Mouse (Mus musculus) activated CD4-positive, CD25-positive, alpha-beta regulatory T cell, adult 4 months (primary cell): ENCODE results near the gene Srp14. TPM values are rescaled to one million over a fixed set of nuclear protein-coding genes. Genes with fewer than 3 reads are reported as not detected.

Experiments used
- ATAC-seq: one replicate; pipeline ENCODE4 v1.8.0; 2017
- polyA plus RNA-seq, 2 experiments: library from polyadenylated mRNA; unstranded; fragments of 100-300 nt; shearing (Covaris generic); gene quantifications; one replicate each; pipeline ENCODE4 v1.2.1; 2017

Srp14 gene
- polyA plus RNA-seq, 2 experiments from 2014 or later: 294 to 327 TPM

DNA sequence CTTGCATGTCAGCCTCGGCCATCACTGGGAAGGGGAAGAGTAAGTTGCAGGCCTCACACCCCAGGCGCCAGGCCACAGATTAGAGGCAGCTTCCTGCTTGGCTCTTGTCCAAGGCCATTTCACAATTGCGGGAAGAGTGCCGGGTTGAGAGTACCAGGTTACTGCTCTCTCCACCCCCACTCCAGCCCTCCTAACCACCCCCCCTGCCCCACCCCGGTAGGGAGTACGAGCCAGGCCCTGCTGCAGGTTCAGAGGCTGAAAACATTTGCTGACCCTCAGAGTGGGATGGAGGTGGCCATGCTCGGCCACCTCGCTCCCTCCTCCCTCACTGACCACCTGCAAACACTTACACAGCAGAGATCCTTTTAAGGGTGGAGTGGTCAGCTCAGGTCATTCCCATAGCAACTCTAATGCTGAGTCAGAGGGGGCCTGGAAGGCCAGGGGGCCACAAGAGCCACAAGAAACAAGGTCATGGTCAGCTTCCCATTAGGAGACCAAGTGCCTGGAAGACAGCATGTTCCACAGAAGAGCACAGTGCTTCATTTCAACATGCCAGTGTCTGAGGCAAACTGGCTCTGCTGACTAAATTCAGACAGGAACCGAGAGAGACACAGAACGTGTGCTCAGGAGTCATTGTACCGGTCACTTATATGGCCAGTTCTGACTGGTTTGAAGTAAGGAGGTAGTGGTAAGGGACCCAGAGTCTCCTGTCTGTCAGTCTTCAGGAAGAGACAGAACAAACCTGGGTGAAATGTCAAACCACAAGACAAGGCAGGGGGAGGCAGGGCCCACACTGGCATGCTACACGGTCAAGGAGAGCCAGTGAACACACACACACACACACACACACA, 11.0 kb upstream of the Srp14 start:
- peak; percentile 19 for ATAC-seq

DNA sequence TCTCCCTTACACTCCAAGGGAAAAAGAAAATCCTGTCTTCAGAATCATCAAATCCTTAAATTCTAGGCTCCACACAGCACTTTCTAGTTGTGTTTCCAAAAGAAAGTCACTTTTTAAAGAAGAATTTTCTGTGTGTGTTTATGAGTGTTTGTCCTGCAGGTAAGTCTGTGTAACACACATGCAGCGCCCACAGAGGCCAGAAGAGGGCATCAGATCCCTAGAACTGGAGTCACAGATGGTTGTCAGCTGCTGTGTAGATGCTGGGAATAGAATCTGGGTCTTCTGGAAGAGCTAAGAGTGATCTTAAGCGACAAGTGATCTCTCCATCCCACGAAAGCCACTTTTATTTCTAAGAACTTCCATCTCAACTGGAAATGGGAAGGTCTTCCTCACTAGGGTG, 8.3 kb upstream of the Srp14 start:
- ATAC-seq: no peak

DNA sequence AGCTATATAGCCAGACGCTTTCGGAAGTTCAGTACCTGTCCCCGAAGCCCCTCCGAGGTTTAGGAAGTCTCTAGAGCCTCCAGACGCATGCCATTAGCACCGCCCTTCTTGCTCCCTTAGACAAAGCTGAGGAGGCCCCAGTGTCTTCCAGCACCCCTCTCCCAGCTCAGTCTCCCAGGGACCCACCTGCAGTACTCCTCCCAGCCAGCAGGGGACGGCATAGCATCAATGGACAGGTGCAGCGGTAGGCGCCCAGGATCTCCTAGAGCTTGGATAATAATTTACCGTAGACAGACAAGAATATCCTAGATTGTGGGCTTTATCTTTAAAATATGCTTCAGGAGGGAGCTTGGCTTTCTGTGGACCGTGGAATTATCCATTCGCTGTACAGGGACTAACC, 7.4 kb upstream of the Srp14 start:
- peak; percentile 57 for ATAC-seq

DNA sequence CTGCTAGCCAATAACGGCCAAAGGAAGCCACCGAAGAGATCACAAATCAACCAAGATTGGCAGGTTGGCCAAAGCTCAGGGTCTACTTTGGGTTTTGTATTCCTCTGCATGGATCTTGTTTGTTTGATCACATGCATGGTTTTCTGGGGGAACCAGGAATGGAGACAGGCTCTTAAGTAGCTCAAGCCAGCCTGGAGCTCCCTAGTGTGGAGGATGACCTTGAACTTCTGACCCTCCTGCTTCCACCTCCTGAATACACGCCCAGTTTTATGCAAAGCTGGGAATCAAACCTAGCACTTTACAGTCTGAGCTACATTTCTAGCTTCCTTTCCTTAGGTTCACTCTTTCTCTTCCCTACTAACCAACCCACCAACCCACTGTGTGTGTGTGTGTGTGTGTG, 5.9 kb upstream of the Srp14 start:
- no peak for ATAC-seq

DNA sequence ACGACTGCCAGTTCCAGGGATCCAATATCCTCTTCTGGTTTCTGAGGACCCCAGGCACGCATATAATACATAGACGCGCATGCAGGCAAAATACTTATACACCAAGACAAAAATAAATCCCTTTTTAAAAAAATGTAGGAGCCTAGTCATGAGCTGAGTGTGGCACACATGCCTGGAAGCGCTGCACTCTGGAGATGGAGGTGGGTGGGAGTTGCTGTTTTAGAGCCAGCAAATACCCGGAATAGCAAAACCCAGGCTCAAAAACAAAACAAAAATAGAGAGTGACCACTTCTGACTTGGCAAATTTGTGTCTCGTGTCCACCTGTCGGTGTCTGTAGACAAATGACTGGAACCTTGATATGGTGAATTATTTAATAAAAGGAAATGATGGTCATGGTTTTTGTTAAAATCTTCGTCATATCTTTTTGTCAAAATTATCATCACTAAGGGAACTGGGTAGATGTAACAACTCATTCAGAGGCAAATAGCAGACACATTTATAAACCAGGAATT, 4.9 kb upstream of the Srp14 start:
- no peak for ATAC-seq

DNA sequence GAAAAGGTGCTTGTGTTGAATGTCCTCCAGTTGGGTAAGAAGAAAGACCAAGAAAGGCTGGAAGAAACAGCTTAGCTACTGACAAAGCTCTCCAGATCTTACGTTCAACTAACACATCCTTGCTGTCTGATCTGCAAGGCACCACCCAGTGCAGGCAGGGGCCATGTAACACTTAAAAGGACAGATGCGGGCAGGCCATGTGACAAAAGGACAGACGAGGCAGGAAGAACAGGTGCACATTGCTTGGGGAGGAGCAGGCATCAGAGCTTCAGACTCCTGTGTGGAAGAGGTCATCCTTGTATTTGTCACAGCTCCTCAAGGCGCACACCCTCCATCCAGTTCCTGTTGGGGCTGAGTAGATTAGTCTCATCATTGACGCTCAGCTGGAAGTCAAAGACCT, 3.5 kb upstream of the Srp14 start:
- no peak for ATAC-seq

DNA sequence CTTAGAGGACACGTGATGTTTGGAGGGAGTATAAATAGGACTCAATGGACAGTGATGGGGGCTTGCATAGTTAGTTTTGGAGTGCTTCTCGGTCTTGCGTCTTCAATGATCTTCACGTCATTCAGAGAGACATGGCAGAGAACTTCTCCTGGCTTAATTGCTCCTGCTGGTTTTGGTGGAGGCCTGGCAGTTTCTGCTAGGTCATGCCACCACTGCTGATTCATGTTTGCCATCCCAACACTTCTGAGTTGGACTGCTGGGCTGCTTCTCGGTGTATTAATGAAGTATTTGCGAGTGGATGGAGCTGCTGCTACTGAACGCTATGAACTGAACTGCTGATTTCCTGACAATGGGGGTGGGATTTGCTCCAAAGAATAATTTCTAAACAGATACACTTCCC, 1.4 kb upstream of the Srp14 start:
- ATAC-seq: no peak

DNA sequence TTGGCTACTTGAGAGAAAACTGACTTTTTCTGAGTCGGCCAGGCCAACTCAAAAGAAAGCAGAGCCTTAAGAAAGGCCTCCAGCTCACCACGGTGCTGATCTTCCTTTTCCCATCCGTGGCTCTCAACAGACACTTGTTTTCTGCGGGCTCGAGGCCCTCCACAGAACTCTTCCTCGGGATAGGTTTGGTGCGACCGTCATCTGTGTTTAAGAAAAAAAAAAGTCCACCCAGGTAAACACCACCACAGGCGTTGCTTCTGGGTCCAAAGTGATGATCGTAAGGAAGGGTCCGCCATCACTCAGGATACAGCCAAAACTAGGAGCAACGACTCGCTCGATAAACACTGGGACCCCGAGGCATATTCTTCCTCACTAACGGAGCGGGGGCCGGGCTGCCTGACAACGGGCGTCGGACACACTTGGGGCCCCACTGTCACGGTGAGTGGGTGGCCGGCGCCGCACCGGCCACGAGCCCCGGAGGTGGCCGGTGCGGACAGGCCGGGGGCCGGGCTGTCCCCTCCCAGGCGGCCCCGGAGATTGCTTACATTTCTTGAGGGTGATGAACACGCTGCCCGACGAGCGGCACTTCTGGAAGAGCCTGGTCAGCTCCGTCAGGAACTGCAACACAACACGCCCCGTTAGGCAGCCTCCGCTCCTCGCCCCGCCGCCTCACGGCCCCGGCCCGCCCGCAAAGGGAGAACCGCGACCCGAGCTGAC, 520 bp downstream of the Srp14 start:
- peak; percentile 5 for ATAC-seq

DNA sequence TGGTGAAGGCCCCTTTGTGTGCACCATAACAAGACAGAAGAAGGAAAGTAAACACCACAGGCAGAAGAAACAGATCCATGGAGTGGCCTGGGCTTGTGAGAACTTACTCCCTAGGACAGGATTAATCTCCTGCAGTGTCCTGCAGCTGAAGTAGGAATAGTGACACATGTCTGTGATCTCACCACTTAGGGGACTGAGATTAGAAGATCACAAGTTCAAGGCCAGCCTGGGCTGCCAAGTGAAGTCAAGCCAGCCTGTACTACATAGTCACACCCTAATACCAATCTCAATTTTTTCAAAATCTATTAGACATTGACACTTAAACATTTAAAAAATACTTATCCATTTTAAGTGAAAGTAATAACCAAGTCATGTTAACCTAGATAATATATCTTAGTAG, 11.2 kb downstream of the Srp14 start:
- no peak for ATAC-seq

DNA sequence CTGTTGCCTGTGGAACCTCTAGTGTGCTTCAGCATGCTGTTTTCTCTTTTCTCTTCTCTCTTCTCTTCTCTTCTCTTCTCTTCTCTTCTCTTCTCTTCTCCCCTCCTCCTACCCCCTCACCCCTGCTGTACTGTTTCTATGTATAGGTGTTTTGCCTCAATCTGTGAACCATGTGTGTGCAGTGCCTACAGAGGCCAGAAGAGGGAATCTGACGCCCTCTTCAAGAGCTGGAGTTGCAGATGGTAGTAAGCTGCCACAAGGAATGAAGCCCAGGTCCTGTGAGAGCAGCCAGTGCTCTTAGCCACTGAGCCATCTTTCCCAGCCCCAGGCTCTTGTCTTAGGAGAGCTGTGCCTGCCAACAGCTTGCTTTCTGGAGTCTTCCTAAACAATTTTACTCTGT, 12.9 kb downstream of the Srp14 start:
- no peak for ATAC-seq

DNA sequence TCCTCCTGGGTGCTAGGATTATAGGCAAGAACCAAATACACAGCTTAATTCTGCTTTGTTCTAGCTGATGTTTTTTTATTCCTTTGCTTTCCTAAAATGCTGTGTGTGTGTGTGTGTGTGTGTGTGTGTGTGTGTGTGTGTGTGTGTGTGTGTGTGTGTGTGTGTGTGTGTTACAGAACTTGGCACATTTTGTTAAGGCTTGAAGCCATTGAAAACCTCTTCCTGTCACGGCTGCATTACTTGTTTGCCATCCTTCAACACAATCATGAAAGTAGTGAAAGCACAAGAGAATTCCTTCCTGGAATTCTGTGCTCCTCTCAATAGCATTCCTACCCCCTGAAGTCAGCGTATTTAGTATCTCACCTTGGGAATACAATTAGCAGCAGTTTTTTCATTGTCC, 13.6 kb downstream of the Srp14 start:
- no peak for ATAC-seq

DNA sequence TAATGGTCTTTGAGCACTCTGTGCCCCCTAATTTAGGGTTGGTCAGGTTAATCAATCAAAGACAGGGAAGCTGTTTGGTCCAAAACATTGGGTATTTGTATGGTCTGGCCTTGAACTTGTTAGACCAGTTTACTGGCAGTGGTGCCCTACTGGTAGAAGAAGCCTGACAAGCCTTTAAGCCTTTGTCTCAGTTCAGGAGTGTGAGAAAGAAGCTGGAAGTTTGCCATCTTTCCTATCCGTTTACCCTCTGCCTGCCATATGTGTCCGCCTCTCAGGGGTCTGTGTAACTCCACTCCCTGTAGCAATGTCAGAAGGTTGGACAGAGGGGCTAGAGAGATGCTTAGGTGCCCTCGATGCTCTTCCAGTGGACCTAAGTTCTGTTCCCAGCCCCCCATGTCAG, 15.1 kb downstream of the Srp14 start:
- ATAC-seq: no peak

DNA sequence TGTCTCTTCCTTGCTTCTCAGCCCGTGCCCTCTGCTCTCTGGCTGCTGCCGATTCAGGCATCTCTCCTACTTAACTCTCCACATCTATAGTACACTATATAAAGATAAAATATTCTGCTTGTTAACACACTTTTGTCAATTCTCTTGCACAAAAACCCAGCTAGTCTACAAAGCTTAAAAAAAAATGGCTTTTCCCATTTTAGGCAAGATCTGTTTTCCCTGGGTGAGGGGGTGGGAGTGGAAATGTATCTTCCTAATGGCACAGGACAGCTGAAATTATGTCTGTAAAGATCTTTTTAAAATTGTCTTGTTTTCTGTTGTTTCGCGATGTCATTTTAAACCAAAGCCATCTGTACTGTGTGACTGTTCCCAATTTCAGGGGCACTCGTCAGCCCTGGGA, 16.0 kb downstream of the Srp14 start:
- no peak for ATAC-seq

DNA sequence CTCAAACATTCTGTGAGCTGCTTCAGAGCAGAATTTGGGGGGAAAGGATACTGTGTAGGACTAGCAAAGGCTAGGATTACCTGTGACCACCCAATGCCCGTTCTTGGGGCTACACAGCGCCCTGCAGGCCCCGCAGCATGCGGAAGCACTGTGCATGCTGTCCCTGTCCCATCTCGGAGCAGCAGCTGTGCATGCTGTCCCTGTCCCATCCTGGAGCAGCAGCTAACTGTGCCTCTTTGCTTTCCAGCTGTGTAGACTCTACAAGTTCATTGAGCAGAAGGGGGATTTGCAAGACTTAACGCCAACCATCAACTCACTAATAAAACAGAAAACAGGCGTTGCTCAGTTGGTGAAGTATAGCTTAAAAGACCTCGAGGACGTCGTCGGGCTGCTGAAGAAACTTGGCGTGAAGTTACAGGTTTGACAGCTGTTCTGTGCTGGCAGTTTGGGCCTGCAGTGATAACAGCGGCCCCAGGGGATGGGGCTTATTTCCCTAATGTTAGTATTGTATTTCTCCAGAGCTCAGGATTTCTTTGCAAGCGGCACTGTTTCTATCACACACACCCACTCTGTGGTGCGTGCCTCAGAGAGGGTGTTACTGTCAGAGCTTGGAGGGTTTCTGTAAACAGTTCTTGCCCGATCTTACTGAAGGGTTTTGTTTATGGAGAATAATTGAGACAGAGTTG, 17.9 kb downstream of the Srp14 start:
- ATAC-seq: no peak

DNA sequence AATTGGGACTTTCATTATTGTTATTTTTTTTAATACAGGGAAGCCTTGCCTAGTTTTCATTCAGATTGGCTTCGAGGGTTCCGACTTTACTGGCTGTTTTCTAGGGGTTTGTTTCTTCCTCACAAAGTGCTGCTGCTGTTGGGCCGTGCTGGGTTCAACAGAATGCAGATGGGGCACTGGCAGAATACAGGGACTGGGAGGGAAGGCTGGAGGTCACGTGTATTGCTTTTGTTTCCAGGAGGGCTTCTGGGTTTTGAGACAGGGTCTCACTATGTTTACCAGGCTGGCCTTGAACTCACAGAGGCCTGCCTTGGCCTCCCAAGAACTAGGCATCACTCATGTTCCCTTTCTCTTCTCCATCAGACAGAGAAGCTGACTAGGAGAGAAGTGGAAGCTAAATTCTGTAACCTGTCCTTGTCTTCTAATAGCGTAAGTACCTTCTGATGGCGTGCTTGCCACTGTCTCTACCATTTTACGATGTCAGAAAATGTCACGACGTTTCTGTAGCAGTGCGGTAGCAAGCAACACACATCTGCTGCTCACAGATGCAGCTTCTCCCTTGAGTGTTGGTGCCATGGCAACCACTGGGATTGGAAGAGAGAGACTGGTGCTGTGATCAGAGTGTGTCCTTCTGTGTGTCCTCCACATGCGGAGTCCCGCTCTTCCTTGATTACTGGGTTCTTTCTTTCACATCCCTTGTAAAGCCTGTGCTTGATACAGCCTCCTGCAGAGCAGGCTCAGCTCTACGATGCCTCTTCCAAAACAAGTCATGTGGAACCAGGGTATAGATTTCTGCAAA, 21.8 kb downstream of the Srp14 start:
- ATAC-seq: no peak

DNA sequence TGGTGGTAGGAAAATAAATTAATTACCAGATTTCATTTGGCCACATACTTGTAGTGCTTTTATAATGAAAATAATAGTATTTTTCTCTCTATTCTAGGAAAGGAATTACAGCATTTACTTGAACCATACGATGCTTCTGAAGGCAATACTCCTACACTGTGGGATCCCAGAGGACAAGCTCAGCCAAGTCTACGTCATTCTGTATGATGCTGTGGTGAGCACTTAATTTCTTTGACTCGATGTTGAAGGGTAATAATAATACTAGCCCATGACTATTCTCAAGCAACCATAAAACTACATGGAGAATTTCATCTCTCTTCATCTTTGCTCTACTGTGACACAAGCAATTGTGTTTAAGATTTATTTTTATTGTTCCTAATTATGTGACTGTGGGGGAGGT, 22.5 kb downstream of the Srp14 start:
- ATAC-seq: no peak

DNA sequence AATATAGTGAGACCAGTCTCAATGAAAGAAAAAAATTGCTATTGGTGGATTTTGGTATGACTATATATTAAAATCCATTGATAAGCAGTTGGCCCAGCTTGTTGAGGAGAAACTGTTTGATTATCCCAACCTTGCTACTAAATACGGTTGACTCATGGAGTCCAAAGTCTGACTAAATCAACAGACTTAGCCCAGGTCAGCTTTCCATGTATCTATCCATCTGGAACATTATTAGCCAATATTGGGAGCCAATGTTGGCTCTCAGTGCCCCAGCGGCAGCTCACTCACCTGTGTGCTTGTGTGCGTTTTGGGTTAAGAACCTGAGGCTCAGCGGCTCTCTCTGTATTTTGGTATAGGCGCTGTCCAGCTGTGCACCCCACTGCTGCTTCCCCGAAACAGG, 28.5 kb downstream of the Srp14 start:
- ATAC-seq: no peak

DNA sequence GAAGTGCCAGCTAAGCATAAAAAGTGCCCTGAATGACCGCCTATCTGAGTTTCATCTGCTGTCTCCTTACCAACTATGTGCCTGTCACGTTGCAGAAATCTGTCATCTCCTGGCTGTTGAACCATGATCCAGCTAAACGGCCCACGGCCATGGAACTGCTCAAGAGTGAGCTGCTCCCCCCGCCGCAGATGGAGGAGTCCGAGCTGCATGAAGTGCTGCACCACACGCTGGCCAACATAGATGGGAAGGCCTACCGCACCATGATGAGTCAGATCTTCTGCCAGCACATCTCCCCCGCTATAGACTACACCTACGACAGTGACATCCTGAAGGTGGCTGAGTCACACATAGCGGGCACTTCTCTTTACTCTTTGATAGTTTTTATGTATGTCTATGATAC, 31.3 kb downstream of the Srp14 start:
- no peak for ATAC-seq

DNA sequence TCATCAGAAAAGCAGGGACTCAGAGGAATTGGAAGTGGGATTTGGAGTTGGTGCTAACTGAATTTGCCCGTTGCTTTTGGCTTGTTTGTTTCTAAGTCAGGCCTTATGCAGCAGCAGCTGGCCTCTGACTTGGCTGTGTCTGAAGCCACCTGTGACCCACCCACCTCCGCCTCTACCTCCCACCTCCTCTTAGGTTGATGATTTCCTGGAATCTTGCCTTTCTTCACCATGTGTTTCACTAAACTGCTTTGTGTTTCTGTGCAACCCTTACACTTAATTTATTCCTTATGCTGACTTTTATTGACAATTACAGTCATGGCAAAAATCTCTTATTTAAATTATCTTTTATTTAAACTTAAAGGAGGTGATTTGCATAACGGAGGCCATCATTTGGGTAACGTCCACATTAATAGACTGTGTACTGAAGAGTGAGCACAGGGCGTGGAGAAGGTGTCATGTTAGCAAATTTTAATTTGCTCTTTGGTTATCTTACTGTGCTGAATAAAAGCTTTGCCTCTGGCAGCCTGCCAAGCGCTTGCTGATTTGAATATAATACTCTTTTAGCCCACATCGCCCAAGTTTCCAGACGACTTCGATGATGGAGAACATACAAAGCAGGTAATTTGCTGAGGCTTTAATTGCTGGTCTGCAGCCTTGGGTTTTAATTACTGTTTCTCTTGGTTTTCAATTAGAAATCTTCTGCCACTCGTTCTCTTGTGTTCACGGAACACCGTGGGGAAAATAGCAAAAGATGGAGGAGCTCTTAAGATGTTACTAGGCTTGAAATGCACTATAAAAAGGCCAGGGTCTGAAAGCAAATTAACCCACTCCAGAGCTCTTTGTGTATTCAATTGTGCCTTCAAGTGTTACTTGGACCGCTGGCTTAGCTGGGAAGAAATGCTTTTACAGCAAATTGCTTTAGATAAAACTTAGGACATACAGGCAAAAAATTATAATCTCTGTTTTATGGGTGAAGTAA, 33.5 kb downstream of the Srp14 start:
- ATAC-seq: no peak

DNA sequence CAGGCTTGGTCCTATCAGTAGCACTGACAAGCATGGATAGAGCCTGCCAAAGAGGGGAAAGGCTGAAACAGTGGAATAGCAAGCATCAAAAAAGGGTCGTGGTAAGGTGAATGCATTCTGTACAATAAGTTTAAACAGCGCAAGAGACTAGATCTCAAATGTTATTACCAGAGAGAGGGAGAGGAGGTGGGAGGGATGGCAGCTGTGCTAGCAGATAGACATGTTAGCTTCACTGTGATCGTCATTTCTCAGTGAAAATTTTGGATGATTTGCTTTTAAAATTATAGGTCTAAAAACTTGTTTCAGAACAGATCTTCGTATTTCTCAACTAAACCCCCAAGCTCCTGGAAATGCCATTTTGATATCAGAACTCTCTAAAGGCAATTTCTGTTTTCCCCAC, 36.8 kb downstream of the Srp14 start:
- no peak for ATAC-seq

DNA sequence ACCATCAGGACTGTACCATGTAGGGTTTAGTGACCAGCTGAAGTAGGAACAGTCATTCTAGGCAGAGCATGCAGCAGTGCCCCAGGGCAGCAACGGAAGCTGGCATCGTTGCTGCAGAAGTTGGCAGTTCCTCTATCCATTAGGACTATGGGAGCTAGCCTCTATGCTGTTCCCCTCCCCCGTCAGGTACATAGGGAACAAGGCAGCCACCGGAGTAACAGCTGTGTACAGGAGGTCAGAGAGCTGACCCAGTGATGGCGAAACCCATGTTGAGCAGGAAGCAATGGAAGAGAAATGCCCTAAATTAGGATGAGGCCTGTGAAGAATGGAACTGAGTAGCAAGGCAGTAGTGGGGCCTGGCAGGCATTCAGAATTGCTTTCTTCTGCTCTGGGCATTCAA, 37.3 kb downstream of the Srp14 start:
- no peak for ATAC-seq
